Mouse (Mus musculus) limb, embryonic 15.5 days (tissue): ENCODE data around the gene Bcl2l1. TPM values are rescaled to one million over a fixed set of nuclear protein-coding genes. Genes with fewer than 3 reads are reported as not detected.
A peak's percentile ranks its signal among the peaks of the same experiment; 100 is the strongest.

ENCODE experiments used
- ATAC-seq: fragments of 200-750 bp; cut with Nextera tagmentation; 2 replicates; pipeline ENCODE4 v1.8.0; 2017; ENCODE audit warnings: low read depth, moderate TSS enrichment; ENCODE audit not compliant: insufficient number of reproducible peaks, low FRiP score, low TSS enrichment
- H3K27ac ChIP-seq: fragments of 300-500 bp; sonication (generic); 2 replicates; pipeline ENCODE4 v1.5.1; 2015; ENCODE audit warnings: moderate library complexity, mild to moderate bottlenecking, inconsistent platforms
- H3K27me3 ChIP-seq: fragments of 300-500 bp; sonication (generic); 2 replicates; pipeline ENCODE4 v1.6.1; 2015; ENCODE audit warnings: inconsistent platforms
- H3K36me3 ChIP-seq: fragments of 300-500 bp; sonication (generic); 2 replicates; pipeline ENCODE4 v1.6.1; 2015; ENCODE audit warnings: inconsistent platforms
- H3K4me1 ChIP-seq: fragments of 300-500 bp; sonication (generic); 2 replicates; pipeline ENCODE4 v1.6.1; 2015; ENCODE audit warnings: inconsistent platforms
- H3K4me2 ChIP-seq: fragments of 300-500 bp; sonication (generic); 2 replicates; pipeline ENCODE4 v1.6.1; 2015; ENCODE audit warnings: mild to moderate bottlenecking, inconsistent platforms
- H3K4me3 ChIP-seq: fragments of 300-500 bp; sonication (generic); 2 replicates; pipeline ENCODE4 v1.5.1; 2015; ENCODE audit warnings: mild to moderate bottlenecking, inconsistent platforms
- H3K9ac ChIP-seq: fragments of 300-500 bp; sonication (generic); 2 replicates; pipeline ENCODE4 v1.6.1; 2015; ENCODE audit warnings: inconsistent platforms
- H3K9me3 ChIP-seq: fragments of 300-500 bp; sonication (generic); 2 replicates; pipeline ENCODE4 v1.6.1; 2016; ENCODE audit warnings: inconsistent platforms
- WGBS: fragments of 180-500 bp; shearing (Covaris S2); methylation state at CpG from one replicate; pipeline ENCODE4 v1.1.7; 2015; 5-methylcytosine and 5-hydroxymethylcytosine counted together
- polyA plus RNA-seq: library from polyadenylated mRNA; unstranded; fragments of >200 nt; fragmentation: Nextera tagmentation; extraction: Ambion mirVana; gene quantifications from 2 replicates; pipeline ENCODE4 v1.2.1, GENCODE M21; 2015

Gene Bcl2l1
- polyA plus RNA-seq, 1 experiment from 2014 or later = 96.7 TPM

DNA sequence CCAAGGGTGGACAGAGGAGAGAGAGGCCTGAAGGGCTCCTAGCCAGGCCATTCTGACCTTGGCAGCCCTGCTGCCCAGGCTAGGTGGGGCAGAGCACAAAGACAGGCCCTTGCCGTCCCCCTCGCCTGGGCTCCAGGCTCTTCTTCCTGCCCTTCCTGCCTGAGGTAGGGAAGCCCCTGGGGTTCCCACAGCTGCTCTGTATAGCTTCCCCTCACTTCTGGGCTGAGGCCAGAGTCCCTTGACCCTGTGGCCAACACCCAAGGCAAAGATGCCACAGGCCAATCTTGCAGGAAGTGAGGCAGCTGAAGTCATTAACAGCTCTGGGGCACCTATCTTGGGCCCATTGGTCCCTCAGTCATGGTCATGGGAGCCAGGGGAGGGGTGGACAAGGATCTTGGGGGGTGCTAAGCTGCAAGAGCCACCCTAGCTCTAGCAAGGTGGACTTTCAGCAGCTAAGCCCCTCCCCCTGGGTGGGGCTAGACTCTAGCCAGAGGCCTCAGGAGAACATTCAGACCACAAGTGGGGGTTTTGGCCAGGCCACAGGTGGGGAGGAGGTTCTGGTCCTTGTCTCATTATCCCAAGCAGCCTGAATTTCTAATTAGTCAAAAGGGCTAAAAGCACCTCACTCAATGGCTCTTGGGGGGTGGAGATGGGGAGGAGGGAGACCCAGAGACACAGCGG is 50.4 kb downstream of the Bcl2l1 start:
- no peak overlapping the region for H3K4me2 ChIP-seq
- no peak overlapping the region for H3K9ac ChIP-seq
- peaks cover 25% of the 10 kb centered on the region for H3K4me1 ChIP-seq
- H3K4me3 ChIP-seq = no peak overlapping the region
- no peaks in the 10 kb centered on the region for H3K9me3 ChIP-seq
- H3K36me3 ChIP-seq = peaks cover 32% of the 10 kb centered on the region
- no peak for ATAC-seq
- 93% methylated on average over 3 of the region's 3 CpGs for WGBS
- H3K27ac ChIP-seq = no peak overlapping the region
- H3K27me3 ChIP-seq = no peaks in the 10 kb centered on the region

DNA sequence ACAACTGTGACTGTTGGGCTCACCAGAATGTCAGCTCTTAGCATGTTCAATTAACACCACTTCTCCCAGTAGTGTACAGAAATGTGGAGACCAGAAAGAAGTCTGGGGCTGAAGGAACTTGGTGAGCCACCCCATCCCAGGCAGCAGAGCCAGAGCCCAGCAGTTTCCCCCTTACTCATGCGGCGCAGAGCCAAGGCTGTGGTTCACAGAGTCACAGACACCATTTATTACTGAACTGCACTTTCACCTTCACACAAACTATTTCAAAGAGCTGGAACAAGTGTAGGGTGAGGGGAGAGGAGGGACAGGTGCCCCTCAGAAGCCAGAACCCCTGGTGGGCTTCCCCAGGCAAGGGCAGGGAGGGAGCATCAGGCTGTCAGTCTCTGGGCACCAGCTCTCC is 51.1 kb downstream of the Bcl2l1 start:
- Histone ChIP-seq H3K9me3 (no peaks in the 10 kb centered on the region), H3K27me3 (no peaks in the 10 kb centered on the region), H3K27ac (no peak overlapping the region), H3K4me2 (no peak overlapping the region), H3K9ac (no peak overlapping the region), H3K4me3 (no peak overlapping the region), H3K4me1 (peaks cover 18% of the 10 kb centered on the region), H3K36me3 (peaks cover 32% of the 10 kb centered on the region)
- 84% methylated on average over 2 of the region's 2 CpGs for WGBS
- no peak for ATAC-seq

DNA sequence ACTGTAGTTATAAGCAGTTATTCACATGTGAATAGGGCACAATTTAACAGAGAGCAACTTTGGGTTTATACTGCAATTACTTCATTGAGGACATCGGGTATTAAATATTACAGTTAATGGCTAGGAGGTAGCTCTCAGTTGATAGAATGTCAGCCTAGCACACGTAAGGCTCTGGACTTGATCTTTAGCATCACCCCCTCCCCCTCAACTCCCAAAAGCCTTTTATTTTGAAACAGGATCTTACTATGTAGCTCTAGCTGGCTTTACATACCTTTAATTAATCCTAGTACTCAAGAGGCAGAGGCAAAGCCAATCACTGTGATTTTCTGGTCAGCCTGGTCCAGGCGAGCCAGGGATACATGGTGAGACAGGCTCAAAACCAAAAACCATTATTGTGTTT is 54.4 kb downstream of the Bcl2l1 start:
- H3K4me3 ChIP-seq = no peak overlapping the region
- H3K9me3 ChIP-seq = no peaks in the 10 kb centered on the region
- no peak overlapping the region for H3K27ac ChIP-seq
- H3K4me1 ChIP-seq = 0 out of 2 replicates have a peak, but pooled peaks cover 11% of the 10 kb centered on the region
- H3K9ac ChIP-seq = no peak overlapping the region
- ATAC-seq = no peak
- H3K4me2 ChIP-seq = no peak overlapping the region
- H3K36me3 ChIP-seq = peaks cover 25% of the 10 kb centered on the region
- H3K27me3 ChIP-seq = no peaks in the 10 kb centered on the region
- 79% methylated on average over 3 of the region's 3 CpGs for WGBS

DNA sequence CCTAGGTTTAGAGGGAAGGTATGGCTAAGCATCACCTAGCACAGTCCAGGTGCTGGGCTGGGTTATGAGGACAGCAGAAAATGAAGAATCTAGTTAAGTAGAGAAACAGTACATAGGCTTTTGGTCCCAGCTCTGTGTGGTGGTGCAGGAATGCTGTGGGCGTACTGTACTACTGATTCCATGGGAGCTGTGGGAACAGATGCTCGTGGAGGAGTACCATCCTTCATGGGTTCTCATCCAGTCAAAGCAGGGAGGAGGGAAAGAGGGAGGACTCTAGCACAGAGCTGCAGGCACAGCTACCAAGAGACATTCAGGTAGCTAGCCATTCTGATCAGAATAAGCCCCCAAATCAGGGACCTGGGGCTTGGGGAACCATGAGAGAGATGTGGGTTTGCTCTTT is 55.1 kb downstream of the Bcl2l1 start:
- Histone ChIP-seq H3K36me3 (peaks cover 21% of the 10 kb centered on the region), H3K27me3 (no peaks in the 10 kb centered on the region), H3K4me3 (no peak overlapping the region), H3K27ac (no peak overlapping the region), H3K9me3 (no peaks in the 10 kb centered on the region), H3K4me1 (0 out of 2 replicates have a peak, but pooled peaks cover 9% of the 10 kb centered on the region), H3K9ac (no peak overlapping the region), H3K4me2 (no peak overlapping the region)
- no peak for ATAC-seq
- WGBS = 77% methylated on average over 2 of the region's 2 CpGs

DNA sequence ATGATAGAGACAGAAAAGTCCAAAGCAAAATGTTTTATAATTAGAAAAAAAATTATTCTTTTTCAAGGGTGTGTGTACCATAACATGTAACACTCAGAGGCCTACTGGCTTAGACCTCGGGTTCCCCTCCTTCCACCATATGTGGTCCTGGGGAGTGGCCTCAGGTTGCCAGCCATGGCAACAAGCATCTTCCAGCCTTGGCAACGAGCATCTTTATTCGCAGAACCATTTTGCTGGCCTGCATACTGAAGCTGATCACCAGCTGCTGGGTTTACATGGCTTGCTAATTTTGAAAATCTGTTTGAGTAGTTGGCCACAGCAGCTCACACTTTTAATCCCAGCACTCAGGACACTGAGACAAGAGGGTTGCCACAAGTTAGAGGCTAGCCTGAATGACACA is 55.5 kb downstream of the Bcl2l1 start:
- Histone ChIP-seq H3K4me1 (0 out of 2 replicates have a peak, but pooled peaks cover 4% of the 10 kb centered on the region), H3K36me3 (peaks cover 17% of the 10 kb centered on the region), H3K27me3 (no peaks in the 10 kb centered on the region), H3K27ac (no peak overlapping the region), H3K9me3 (no peaks in the 10 kb centered on the region), H3K4me2 (no peak overlapping the region), H3K9ac (no peak overlapping the region), H3K4me3 (no peak overlapping the region)
- 80% methylated on average over 3 of the region's 3 CpGs for WGBS
- no peak for ATAC-seq

DNA sequence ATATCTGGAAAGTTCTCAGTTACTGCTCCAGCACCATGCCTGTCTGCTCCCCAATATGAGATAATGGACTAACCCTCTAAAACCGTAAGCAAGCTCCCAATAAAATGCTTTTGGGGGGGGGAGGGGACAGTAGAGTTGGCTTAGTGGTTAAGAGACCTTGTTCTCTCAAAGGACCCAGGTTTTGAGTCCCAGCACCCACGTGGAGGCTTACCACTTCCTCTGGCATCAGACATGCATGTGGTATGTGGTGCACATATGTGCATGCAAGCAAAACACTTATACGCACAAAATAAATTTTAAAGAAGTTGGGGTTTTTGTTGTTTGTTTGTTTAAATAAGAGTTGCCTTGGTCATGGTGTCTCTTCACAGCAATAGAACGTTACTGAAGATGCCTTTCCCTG is 56.2 kb downstream of the Bcl2l1 start:
- no peak for ATAC-seq
- peaks cover 11% of the 10 kb centered on the region; the same call in 1 of the 2 replicates for H3K36me3 ChIP-seq
- H3K4me2 ChIP-seq = no peak overlapping the region
- no peaks in the 10 kb centered on the region for H3K27me3 ChIP-seq
- H3K4me3 ChIP-seq = no peak overlapping the region
- H3K27ac ChIP-seq = no peak overlapping the region; the same call in 1 of the 2 replicates
- H3K9me3 ChIP-seq = no peaks in the 10 kb centered on the region
- H3K9ac ChIP-seq = no peak overlapping the region
- 64% methylated on average over 4 of the region's 4 CpGs for WGBS
- H3K4me1 ChIP-seq = 0 out of 2 replicates have a peak, but pooled peaks cover 2% of the 10 kb centered on the region

DNA sequence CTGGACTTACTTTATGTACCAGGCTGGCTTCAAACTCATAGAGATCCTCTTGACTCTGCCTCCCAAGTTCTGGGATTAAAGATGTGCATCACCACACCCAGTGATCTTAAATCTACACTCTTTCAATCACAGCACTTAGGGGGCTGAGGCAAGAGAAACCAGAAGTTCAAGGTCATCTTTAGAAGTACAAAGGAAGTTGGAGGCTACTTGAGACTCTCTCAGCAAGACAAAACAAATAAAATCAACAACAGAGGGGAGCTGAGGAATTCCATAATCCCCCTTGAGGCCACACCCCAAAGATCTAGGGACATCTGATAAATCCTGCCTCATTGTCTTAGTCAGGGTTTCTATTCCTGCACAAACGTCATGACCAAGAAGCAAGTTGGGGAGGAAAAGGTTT is 59.3 kb downstream of the Bcl2l1 start:
- WGBS = 47% methylated on average over 1 of the region's 1 CpGs
- Histone ChIP-seq H3K9me3 (no peaks in the 10 kb centered on the region), H3K4me2 (no peak overlapping the region), H3K9ac (no peak overlapping the region), H3K27me3 (no peaks in the 10 kb centered on the region), H3K4me3 (no peak overlapping the region), H3K36me3 (no peaks in the 10 kb centered on the region), H3K27ac (no peak overlapping the region), H3K4me1 (0 out of 2 replicates have a peak, but pooled peaks cover 2% of the 10 kb centered on the region)
- ATAC-seq = no peak

DNA sequence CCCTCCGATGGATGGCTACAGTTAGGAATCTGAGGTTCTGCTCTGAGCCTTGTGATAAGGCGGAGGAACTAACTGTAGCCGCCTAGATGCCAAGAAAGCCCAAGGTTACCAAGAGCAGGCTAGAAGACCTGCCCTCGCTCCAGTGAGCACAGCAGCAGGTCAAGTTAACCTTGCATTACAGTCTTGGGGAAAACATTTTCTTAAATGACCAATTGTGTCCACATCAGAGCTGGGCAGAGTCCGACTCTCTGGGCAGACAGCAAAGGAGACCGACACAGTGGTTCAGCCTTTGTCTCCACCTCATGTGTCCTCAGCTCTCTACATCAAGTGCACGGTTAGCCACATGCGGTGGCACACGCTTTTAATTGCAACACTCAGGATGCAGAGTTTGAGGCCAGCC is 60.0 kb downstream of the Bcl2l1 start:
- Histone ChIP-seq H3K4me2 (no peak overlapping the region), H3K27me3 (no peaks in the 10 kb centered on the region), H3K9ac (no peak overlapping the region), H3K4me1 (peaks cover 5% of the 10 kb centered on the region), H3K4me3 (no peak overlapping the region), H3K27ac (no peak overlapping the region), H3K36me3 (no peaks in the 10 kb centered on the region), H3K9me3 (no peaks in the 10 kb centered on the region)
- no peak for ATAC-seq
- 88% methylated on average over 9 of the region's 9 CpGs for WGBS

DNA sequence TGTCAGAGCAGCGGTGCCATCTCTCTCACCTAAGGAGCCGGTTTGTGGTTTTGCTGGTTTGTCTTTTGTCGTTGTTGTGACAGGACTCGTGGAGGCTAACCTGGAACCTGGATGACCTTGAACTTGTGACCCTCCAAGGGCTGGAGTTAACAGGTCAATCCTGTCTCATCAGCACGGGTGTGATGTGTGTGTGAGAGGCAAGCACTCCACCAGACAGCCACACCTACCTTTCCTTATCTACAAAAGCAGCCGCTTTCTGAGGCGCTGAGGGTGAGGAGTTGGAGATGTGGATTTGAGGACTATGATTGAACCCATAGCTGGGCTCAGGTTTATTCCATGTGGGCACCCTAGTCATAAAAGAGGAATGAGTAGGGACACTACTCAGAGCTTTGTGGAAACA is 61.9 kb downstream of the Bcl2l1 start:
- H3K4me2 ChIP-seq = no peak overlapping the region
- no peaks in the 10 kb centered on the region for H3K27me3 ChIP-seq
- peaks cover 21% of the 10 kb centered on the region for H3K4me1 ChIP-seq
- H3K4me3 ChIP-seq = no peak overlapping the region
- H3K36me3 ChIP-seq = no peaks in the 10 kb centered on the region
- no peaks in the 10 kb centered on the region for H3K9me3 ChIP-seq
- 81% methylated on average over 7 of the region's 7 CpGs for WGBS
- ATAC-seq = no peak
- H3K27ac ChIP-seq = no peak overlapping the region
- no peak overlapping the region for H3K9ac ChIP-seq

DNA sequence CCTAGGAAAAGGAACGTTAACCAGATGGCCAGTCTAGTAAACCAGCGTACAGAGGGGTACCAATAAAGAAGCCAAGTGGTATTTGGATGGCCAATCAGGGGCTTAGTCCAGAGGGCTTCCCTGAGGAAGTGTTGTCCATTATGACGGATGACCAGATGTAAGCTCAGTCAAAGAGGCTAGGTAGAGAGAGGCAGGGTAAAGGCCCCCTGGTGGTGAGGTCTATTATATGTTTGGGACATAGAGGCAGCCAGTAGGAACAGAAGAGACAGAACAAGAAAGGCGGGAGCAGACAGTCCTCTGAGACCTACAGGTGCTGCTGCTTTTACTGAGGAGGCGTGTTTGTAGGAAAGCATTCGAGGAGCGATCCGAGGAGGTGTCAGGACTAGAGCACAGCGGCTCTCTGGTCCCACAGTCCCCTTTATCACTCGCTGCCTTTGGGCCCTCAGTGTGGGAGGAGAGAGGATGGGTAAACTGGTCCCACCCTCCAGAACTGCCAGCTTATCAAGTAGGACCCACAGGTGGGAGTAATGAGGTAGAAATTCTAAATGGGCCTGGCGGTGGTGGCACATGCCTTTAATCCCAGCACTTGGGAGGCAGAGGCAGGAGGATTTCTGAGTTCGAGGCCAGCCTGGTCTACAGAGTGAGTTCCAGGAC is 63.8 kb downstream of the Bcl2l1 start:
- no peak for ATAC-seq
- WGBS = 47% methylated on average over 12 of the region's 12 CpGs
- no peak overlapping the region for H3K27ac ChIP-seq

DNA sequence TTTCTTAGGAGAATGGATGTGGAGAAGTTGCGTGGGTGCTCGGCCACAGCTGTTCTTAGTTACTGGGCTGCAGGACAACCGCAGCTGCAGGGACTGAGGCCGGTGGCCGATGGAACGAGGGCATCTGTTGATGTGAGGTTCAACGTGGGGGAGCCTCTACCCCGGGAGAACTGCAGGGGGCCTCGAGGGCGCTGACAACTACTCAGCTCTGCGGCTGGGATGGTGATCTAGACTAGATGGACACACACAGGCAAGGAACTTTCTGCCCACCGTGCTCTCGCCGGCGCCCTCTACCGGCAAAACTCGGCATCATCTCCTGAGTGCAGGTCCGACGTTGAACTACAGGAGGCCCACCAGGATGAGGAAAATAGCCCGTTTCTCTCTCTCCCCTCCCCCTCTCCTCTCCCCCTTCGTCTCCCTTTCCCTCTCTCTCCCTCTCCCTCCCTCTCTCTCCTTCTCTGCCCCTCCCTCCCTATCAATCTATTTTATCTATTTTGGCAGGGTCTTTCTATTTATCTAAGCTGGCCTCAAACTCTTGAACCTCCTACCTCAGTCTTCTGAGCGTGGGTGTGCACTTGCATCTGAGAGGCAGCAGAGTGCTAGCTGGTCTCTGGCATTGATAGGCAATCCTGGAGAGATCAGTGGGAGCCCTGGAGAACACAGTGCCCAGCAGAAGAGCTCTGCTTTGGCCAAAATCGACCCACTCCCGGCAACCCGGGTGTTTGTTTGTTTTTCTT is 65.0 kb downstream of the Bcl2l1 start:
- H3K4me3 ChIP-seq = no peak overlapping the region
- WGBS = 16% methylated on average over 25 of the region's 25 CpGs
- ATAC-seq = 0 out of 2 replicates have a peak, but pooled peaks have one; percentile 56

More for the DNA sequence above, 63.8 kb downstream of the Bcl2l1 start:
- no peak overlapping the region for H3K9ac ChIP-seq
- no peaks in the 10 kb centered on the region for H3K9me3 ChIP-seq
- no peaks in the 10 kb centered on the region for H3K27me3 ChIP-seq
- peaks cover 31% of the 10 kb centered on the region for H3K4me1 ChIP-seq
- no peaks in the 10 kb centered on the region for H3K36me3 ChIP-seq
- H3K4me2 ChIP-seq = no peak overlapping the region
- no peak overlapping the region for H3K4me3 ChIP-seq

More for the DNA sequence above, 65.0 kb downstream of the Bcl2l1 start:
- Histone ChIP-seq H3K27me3 (no peaks in the 10 kb centered on the region), H3K4me1 (peaks cover 31% of the 10 kb centered on the region), H3K9me3 (no peaks in the 10 kb centered on the region), H3K27ac (peak overlapping the region; percentile 54; the same call in 1 of the 2 replicates), H3K9ac (no peak overlapping the region), H3K4me2 (peak overlapping the region; percentile 29), H3K36me3 (no peaks in the 10 kb centered on the region)
